Mouse (Mus musculus): Measurements from ENCODE around the gene Gm6993.
A peak's percentile ranks its signal among the peaks of the same experiment; 100 is the strongest.

Gene Gm6993

DNA sequence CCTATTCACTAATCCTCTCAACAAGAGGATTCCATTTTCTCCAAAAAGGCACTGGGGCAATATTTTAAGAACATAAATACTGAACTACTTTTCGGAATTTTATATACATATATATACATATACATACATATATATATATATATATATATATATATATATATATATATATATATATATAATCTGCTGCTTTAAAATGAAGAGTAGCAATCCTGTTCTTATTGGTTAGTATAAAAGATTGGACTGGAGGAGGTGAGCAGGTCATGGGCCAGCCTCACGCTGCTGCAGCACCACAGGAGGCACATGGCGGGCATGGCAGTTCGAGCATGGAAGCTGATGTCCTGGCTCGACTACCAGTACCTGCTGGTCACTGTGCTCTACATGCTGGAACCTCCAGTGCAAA, at the start of gene Gm6993:
TSS of gene Gm6993 (plus strand) at position 301 of the 400 bp plus-strand sequence.
- no peak for DNase-seq (ENCODE audit: low read depth)

DNA sequence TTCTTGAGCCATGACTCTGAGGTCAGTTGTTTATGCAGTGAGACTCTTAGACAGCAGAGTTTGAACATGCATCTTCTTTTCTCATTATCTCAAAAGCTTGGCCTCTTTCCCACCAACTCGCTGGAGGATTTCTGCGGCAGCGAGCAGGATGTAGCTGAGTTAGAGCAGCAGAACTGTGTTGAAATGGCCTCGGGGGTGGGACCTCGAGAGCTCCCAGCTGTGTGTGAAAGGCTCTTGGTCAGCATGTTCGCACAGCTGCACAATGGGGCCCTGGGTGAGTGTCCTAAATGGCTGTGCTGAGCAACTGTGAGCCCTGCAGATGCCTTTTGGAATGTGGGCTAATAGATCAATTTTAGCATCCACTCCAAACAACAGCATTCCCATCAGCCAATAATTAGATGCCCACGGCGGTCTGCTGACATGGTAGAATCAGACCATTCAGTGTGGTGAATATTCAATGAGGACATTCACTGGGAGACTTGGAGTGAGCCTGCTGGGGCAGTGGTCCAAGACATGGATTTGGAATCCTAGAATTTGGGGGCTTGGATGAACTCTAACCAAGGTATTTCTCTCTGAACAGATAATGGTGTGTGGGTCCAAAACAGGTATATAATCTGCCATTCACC, 49.1 kb upstream of the Gm6993 start:
- no peak for DNase-seq (ENCODE audit: low read depth)

DNA sequence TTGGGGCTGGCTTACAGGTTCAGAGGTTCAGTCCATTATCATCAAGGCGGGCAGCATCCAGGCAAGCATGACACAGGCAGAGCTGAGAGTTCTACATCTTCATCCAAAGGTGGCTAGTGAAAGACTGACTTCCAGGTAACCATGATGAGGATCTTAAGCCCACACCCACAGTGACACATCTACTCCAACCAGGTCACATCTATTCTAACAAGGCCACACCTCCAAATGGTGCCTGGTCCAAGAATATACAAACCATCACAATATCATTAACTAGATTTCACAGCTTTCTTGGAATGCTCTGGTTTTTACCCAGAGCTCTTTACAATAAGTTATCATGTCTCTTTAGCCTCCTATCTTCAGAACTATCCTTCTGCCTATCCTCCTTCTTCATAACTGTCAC, 38.1 kb upstream of the Gm6993 start:
- no peak for DNase-seq (ENCODE audit: low read depth)

DNA sequence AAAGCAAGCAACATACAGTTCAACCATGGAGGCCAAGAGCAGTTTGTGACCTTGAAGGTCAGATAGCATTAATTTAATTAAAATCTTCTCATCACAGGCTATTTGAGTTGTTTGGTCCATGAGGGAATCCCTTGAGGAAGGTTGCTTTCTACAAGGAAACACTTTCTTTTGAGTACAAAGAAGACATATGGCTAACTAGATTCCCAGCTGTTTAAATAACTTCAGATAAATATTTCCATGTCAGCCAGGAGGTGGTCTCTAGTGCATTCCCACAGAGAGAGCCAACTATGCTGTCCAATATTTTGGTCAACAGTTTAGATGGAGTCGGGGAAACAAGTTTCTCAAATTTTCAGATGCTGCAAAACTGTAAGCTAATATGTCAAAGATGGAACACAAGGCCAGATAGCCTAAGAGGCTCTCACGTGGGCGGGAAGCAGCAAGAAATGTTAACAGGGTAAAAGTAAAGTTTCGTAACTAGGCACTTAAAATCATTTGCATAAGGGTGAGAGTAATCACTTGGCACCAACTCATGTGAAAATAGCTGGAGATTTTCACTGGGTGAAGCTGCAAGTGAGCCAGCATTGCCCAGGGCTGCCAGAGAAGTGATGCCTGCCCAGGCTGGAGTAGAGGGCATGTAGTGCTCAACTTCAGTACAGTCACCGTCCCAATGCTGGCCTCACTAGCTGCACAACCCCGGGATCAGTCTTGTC, 36.7 kb upstream of the Gm6993 start:
- DNase-seq (ENCODE audit: low read depth), result no peak

DNA sequence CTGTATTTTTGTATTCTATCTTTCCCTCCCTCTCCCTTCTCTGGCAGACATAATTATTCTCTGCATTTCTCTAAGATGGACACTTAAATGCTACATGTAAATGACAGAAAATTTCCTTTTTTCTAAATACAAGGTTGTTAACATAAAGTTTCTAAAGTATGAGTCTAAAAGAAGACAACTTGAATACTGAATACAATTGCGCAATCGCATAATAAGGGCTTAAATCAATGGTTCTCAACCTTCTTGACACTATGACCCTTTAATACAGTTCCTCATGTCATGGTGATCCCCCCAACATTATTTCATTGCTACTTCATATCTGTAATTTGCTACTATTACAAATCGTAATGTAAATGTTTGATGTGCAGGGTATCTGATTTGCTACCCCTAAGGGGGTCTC, 35.7 kb upstream of the Gm6993 start:
- DNase-seq (ENCODE audit: low read depth), result no peak

DNA sequence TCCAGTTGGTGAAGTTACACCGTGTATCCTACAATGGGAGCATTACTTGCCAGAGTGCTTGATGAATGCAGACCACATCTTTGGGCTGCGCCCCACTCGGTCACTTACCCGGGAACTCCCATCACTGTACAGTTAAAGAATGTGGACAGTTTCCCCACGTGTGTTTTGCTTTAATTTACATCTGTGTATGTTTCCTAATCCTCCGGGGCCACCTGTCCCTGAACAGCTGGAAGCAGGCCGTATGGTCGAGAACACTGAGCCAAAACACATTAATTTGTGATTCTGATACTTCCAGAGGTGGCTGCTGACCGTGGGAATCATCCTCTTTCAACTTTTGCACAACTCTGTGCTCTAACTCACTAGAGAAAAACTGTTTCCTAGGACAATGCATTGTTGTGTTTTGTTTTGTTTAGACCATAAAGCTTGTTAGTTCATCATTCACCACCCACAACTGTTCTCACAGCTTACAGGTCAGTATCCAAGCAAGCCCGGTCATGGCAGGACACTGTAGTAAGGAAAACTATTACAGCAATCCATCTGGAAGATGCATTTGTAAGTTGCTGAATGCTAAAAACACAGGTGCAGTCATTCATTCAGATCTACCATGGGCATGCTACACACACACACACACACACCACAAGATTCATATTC, 34.5 kb upstream of the Gm6993 start:
- no peak for DNase-seq (ENCODE audit: low read depth)

DNA sequence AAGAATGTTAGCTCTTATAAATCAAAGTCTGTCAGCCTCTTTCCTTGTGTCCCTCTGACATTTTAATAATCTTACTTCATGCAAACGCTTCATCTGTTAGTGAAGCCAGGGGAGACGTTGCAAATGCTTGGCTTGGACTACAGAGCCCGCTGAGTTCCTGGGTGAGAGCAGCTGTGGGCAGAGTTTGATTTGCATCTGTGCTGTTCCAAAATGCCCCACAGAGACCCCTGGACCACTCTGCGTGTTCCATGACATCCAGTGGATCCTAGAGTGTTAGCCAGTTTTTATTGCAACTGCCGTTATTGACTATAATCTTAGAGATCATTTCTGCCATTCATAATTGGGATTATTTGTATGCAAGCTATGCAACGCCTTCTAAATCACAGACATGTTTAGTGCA, 31.8 kb upstream of the Gm6993 start:
- DNase-seq (ENCODE audit: low read depth), result no peak

DNA sequence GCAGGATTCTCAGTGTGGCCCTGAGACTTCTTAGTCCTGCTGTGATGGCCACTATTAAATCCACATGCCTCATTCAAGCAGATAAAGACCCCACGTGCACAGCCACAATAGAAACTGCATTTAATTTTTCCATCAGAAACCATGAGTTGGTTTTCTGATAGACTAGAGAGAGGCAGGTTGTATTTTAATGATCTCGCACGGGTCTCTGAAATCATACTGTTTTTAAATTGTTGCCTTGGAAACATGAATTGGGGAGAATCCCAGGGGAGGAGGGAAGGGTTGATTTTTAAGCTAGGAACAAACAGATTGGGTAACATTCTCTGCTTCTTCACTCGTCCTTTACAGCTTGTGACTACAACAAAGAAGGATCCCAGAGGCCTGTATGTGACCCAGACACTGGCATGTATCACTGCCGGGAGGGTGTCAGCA, 31.2 kb upstream of the Gm6993 start:
- no peak for DNase-seq (ENCODE audit: low read depth)

DNA sequence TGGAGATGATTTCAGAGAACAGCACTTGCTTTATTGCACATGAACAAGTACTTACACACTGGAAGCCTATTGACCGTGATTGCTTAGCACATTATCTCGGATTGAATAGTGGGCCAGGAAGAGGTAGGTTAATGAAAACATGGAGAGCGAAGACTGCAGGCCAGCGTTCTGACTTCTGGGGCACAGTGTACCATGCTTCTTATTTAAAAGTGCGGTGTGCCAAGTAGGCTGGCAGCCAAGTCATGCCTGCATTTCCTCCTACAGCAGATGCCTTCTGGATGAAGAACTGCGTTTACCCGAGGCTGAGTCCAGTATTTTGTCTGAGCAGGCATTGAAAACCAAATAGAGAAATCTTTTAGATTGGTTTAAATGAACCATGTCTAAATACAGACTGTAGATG, 27.0 kb upstream of the Gm6993 start:
- DNase-seq (ENCODE audit: low read depth), result no peak

DNA sequence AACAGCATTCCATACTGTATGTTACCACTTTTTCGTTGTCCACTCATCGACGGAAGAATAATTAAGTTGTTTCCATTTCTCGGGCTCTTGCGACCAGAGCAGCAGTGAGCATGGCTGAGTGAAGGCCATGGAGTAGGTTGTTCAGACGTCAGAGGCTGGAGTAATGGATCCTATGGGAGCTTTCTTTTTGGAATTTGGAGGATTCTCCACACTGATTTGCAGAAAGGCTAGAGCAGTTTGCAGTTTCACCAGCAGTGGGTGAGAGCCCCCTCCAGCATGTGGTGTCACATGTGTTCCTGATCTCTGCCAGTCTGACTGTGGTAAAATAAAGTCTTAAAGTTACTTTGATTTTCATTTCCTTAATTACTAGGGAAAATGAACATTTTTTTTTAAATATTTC, 25.6 kb upstream of the Gm6993 start:
- no peak for DNase-seq (ENCODE audit: low read depth)

DNA sequence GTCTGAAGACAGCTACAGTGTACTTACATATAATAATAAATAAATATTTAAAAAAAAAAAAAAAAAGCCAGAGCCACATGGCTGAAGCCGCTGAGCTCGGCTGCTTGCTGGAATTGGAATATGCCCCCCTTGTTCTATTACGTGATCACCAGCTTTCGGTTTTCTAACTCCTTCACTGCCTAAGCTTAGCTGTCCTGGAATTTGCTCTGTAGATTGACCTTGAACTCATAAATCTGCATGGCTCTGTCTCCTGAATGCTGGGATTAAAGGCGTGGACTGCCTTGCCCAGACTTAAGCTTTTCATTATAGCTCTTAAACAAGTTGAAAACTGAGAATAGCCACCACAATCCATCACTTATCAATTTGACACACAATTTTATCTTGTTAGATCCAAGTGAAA, 23.3 kb upstream of the Gm6993 start:
- DNase-seq (ENCODE audit: low read depth), result no peak

DNA sequence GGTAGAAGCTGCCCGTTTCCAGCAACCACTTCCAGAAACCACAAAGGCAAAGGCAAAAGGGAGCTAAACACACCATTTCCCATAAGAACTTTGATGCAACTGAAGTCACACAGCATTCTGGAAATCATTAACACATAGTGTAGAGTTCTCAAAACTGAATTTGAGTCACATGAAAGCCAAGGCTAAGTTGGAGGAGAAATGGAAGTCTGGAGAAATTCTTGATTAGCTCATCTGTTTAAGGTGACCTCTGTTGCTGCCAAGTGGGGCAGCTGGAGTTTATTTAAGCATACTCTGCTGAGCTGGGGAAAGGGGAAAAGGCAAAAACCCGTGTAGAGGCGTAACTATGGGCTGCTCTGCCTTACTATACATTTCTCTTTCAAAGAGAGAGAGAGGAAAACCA, 21.8 kb upstream of the Gm6993 start:
- peak; percentile 93 for DNase-seq (ENCODE audit: low read depth)

DNA sequence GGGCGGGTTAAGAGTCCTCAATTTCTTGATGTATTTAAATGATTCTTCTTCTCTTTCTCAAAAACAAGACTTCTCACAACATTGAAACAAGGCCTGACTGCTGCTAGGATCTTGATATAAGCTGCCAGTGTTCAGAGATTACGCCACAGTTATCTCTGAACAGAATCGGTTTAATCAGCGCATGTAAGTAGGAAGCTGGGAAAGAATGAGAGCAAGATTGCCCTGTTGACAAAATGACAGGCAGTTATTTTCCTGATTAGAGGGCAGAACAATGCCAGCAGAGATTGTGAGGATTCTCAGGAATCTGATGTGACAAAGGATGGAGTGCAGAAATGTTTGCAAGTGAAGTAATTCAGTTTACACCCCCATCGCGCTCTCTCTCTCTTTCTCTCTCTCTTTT, 19.0 kb upstream of the Gm6993 start:
- DNase-seq (ENCODE audit: low read depth), result no peak

DNA sequence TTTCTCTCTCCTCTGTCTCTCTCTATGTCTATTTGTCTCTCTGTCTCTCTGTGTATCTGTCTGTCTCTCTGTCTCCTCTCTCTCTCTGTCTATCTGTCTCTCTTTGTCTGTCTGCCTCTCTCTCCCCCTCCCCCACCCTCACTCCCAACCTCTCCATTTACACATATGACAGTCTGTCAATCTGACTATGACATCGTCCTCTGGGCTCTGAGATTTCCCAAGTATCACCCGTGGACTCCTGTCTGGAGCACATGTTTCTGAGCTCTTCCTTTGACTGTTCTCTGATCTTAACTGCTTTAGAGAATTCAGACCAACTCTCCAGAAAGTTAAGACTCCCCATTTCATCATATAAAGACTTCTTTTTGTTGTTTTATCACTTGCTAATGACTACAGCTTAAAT, 18.3 kb upstream of the Gm6993 start:
- DNase-seq (ENCODE audit: low read depth), result no peak

DNA sequence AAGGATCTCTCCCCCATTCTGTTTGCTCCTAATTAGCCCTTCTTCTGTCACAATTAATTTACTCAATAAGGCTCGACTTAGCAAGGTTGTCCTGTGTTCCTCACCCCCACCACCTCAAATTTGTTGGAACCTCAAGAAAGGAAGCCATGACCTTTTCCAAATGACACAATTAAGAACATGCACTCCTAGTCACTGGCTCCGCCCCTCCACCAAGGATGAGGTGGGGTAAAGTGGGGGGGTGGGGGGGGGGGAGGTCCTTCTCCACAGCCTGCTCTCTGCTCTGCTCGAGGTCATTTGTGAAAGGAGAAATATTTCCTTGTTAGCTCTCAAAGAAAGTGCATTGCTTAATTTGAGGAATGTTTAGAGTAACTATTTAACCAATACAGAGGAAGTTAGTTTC, 17.8 kb upstream of the Gm6993 start:
- no peak for DNase-seq (ENCODE audit: low read depth)

DNA sequence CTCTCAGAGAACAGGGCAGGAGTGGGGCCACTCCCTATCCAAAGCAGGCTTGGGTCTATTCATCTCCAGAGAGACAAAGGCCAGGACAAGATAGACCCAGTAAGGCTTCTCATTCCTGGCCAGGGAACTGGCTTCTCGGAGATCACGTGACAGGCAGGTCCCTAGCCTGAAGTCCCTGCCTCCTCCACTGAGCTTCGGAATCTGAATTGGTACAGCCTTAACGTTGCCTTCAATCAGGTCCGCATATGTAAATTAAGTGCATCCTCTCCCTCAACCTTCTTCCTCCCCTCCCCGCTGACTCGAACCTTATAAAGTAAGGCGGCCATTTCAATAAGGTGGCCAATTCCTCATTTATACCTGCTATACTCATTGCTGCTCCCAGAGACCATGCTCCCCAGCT, 15.1 kb upstream of the Gm6993 start:
- no peak for DNase-seq (ENCODE audit: low read depth)

DNA sequence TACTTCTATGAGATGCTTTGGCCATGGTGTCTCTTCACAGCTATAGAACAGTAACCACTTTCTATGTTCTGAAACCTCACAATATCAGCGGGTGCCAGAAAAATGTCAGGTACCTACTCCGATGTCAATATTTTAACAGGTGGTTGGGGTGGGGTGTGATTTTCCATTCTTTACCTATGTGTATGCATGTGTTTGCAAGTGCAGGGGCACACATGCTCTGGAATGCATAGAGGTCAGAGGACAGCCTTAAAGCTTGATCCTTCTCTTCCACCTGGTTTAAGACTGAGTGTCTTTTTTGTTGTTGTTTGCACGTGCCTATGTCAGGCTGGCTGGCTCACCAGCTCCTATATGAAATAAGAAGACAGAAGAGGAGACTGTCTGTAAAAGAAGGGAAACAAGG, 13.4 kb upstream of the Gm6993 start:
- no peak for DNase-seq (ENCODE audit: low read depth)

DNA sequence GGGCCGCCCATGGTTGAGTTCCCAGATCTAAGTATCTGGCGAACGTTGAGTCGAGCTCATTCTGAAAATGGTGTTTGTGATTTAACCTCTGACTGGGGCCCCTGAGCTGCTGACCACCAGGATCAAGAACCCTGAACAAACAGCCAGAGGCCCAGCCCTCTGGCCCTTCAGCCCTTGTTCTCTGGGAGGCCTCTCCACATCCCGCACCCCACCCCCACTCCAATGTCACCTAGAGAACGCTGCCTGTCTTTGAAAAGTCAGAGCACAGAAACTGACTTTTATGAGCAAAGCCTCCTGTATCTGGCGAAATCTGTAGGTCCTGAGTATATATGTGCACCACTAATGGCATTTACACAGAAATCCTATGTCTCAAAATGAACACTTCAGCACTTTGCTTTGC, 11.7 kb upstream of the Gm6993 start:
- no peak for DNase-seq (ENCODE audit: low read depth)

DNA sequence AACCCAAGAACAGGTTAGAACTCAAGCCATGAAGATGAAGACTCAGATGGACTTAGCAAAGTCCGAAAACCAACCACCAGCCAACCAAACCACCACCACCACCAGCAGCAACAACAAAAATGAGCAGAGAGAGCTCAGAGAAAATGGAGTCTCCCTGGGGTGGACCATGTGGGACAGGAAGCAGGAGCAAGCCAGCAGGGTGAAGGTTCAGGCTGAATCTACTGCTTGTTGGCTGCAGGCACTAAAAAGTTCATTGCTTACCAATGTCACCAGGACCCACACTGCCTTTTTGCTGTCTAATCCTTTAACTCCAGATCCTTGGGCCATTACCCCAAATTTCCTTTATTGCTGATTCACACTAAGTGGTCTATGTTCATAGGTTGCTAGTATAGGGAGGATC, 7.9 kb upstream of the Gm6993 start:
- no peak for DNase-seq (ENCODE audit: low read depth)

DNA sequence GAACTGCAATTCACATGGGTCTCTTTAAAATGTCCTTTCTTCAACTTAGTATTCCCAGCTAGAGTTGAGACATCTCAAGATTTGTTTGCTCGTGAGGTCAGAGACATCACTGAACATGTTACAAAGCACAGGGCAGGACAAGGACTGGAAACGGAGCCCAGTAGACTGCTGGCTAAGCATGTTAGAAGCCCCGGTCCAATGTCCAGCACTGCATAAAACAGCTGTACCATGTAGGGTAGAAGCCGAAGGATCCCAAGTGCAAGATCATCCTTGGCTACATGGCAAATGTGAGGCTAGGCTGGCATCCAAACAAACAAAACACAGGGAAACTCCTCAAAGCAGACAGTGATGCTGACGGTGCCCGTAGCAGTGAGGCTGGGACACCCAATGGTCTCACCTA, 5.6 kb upstream of the Gm6993 start:
- no peak for DNase-seq (ENCODE audit: low read depth)

DNA sequence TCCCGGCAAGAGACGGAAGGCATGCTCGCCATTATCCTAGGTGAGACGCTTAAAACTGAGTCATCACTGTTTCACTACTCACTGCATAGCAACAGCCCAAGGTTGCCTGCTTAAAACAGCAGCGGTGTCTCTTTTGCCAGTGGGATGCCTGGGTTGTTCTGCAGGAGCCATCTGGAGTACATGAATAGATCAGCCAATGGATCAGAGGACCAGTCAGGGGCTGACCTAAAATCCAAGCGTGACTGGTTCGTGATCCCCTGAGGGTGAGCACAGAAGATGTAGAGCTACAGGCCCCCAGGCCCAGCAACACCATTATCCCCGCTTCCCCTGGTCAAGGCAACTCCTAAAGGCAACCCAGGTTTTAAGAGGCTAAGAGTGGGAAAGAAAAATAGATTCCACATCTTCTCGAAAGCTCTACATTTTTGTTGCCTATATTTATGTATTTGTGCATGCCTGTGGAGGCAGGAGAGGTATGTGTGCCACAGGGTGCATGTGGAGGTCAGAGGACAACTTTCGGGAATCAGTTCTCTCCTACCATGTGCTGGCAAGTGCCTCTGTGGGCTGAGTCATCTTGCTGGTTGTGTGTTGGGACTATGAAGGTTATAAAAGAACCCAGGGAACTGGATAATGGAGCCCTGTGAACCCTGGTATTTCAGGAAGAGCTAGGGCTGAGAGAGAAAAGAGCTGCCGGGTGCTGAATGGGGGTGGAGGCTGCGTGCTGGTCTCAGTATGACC, 3.5 kb upstream of the Gm6993 start:
- DNase-seq (ENCODE audit: low read depth), result no peak

DNA sequence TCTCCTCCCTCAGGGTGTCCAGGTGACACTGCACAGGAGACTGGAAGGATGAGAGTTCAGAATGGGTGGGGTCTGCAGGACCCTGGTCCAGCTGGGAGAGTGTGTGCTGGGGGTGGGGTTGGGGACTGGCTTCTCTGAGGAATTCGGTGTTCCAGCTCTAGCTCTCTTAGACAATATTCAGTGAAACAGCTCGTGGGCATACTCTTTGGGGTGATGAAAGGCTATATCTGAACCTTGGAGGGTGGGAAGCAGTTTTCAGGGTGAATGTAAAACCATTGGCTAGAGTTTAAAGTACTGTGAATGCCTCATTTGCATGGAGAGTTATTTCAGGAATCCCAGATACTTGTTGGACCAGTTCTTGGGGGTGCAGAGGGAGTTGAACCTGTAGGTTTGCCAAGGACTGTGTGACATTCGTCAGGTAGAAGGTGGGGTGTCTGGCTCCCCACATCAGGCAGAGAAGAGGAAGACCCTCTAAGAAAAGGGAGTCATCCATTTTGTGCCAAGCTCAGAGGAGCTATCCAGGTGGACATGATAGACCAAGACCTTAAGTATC, 1.5 kb upstream of the Gm6993 start:
- no peak for DNase-seq (ENCODE audit: low read depth)

DNA sequence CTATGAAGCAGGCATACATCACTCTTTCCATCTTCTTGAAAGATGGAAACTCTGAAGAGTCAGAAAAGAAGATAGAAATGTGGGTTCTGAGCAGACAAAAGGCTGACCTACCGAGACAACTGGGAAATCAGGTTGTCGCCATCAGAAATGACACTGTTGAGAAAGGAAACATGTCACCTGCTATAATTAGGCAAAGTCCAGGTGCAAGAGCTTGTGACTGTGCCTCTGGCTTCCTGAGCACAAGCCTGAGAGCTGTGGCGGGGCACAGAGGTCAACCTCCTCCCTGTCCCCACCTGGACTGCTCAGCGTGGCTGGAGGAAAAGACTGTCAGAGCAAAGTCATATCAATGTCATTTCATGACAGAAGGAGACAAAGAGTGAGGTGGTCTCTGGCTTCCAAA, 772 bp upstream of the Gm6993 start:
- DNase-seq (ENCODE audit: low read depth), result no peak

Data from fibroblast of lung, adult 2 months (primary cell).